Mouse (Mus musculus) gastrocnemius, postnatal 25 days (tissue): ENCODE results near the gene Iqcn. TPM values are rescaled to one million over a fixed set of nuclear protein-coding genes. Genes with fewer than 3 reads are reported as not detected.

Experiments
- DNase-seq: peaks from one replicate; pipeline ENCODE4 v3.0.0; 2022
- total RNA-seq, 2 experiments: library from RNA; stranded (reverse); gene quantifications; 1 replicate in 1 of 2; 2 replicates in 1 of 2; pipeline ENCODE4 v1.2.3; 2021

Gene Iqcn
- total RNA-seq, 2 experiments from 2014 or later = not detected

DNA sequence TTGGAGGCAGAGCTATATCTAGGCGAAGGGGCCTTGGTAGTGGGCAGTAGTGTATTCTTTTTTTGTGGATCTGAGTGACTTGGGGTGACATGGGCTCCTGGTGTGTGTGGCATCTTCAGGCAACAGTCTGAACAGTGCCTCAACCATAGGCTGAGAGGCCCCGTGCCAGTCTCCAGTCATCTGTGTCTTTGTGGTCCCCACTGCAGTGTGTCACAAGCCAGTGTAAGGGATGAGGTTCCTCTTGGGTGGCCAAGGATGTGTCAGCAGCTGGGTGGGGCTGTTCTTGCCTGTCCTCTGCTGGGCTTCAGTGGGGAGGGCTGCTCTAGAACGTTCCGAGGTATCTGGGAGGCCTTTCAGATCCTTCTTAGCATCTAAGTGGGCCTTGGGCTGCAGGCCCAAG lies 27.7 kb downstream of the Iqcn start:
- DNase-seq = no peak

DNA sequence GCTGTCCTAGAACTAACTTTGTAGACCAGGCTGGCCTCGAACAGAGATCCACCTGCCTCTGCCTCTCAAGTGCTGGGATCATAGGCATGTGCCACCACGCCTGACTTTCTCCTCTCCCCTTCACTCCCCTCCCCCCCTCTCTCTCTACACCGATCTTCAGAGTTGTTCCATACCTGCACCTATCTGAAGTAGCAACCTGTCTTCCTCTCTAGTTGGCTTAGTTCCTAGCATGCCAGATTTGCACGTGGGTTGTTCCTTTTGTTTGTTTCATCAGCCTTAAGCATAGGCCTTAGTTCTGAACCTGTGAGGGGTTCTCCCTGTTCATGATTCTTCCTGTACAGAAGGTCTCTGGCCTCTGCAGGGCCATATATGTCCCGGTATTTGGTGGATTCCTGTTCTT lies 34.4 kb downstream of the Iqcn start:
- no peak for DNase-seq

DNA sequence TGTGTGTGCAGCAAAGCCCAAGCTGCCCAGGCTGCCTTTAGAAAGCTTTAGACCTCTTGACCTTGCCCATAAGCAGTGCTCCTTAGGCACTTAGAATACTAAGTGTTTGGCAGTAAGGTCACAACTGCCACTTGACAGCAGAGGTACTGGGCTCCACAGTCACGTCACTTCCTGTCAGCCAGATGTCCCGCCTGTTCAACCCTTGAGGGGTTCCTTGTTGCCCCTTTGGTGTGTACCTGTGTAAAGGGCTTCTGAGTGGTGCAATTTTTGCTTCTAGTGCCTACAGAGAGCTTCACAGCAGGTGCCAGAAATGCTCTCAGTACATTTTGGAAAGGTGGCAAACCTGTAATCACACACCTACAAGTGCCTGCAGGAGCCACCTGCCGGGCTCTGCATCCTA lies 35.0 kb downstream of the Iqcn start:
- no peak for DNase-seq

DNA sequence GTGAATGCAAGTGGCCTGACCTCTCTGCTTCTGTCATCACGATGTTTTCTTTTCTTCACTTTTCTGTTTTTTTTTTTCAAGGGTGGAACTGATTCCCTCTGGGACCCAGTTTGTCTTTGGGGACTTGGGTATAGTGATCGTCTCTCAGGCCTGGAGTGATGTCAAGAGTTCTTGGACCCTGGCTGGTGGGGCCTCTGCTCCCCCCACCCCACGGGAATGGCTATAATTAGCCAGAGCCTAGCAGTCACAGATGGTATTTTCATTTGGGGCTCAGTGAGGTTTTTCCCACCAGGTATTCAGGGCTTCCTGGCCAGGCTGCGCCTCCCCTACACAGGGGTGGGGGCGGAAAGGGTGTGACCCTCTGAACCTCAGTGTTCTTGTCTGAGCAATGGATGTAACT lies 38.4 kb downstream of the Iqcn start:
- DNase-seq = peak; percentile 26

DNA sequence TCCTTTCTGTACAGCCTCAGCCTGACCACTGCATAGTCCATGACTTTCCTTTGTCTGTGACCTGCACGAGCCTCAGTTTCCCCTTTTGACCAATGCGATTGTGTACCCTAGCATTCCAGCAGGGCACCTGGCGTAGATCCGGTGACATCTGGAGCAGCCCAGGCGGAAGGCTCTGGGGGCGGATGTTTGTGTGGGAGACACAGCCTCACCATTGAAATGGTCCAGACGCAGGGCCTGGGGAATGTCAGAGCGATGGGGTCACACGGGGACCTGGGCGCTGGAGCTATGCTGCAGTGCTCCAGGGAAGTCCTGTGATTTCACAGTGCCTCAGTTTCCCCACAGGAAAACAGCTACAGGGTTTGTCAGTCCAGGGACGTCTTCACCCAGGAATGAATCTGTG lies 38.9 kb downstream of the Iqcn start:
- DNase-seq = no peak

DNA sequence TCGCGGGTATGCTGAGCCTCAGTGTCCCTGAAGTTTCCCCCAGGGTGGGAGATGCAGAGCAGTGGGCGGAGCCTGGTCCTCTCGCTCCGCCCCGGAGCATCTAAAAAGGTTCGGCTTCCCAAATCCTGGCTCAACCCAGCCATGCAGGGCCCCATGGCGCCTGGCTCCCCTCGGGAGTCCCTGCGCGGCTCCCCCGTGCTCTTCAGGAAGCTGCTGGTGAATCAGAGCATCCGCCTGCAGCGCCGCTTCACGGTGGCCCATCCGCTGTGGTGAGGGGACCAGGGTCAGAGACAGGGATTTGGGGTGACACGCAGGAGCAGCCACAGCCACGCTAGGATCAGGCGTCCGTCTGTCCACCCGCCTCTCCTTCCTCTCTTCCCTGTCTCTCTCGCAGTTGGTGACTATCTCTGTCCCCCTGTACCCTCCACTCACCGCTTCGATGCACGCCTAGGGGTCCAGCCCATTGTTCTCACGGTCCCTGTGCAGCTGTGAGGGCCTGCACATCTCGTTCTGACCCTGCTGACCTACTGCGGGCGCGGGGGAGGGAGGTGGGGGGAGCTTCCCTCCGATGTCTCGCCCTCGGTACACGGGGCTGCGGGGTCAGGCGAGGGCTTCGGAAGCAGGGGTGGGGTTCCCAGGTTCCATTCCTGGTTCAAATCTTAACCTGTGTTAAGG lies 39.9 kb downstream of the Iqcn start:
- DNase-seq = peak; percentile 57

DNA sequence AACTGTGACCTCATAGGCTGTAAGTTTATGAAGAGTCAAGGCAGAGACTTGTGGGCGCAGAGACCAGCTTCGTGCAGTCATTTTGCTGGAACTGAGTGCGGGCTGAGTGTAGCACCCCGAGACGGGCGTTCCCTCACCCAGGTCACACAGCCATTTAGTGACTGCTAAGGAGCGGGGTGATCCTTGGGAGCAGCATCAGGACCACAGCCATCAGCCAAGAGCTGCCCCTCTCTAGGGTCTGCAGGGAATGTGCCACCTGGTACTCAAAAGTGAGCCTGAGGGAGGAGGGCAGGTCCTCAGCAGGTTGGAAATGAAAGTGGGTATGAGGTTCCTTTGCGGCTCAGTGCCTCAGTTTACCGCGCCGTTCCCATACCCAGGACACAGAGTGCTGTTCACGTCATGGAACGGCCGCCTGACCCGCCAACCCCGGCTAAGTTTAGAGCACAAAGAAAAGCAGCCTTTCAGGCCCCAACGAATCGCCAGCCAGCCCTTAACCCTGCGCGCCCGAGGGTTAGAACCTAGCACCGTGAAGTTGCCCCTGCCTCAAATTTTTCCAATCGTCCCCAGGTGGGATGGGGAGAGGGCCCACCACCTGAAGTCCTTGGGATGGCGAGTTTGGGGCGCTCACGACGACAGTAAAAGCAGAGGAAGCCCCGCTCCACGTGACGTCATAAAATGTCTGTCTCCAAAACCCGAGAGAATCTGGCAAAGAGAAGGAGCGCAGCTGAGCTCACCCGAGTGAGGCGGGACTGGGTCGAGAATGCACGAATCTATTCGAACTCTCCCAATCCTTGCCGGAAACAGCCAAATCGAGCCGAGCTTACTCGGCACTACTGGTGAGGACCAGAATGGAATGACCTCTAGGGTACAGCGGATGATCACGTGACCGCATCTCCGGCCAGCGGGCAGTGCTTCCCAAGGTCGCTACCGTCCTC lies 40.7 kb downstream of the Iqcn start:
- DNase-seq = peak; percentile 81

DNA sequence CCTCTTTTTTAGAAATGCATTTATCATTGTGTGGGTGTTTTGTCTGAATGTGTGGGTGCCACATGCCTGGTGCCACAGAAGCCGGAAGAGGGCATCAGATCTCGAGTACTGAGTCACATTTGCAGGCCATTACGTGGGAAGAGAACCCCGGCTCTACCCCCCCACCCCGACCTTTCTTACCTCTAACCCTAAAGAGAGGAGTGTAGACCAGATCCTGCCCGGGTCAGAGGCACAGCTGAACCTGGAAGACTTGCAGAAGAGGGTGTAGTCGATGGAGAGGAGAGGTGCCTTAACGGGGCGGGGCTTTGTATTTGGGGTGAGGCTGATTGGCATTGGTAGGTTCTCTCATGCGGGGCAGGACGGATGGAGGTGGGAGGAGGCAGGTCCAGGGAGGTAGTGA lies 41.5 kb downstream of the Iqcn start:
- DNase-seq = no peak

DNA sequence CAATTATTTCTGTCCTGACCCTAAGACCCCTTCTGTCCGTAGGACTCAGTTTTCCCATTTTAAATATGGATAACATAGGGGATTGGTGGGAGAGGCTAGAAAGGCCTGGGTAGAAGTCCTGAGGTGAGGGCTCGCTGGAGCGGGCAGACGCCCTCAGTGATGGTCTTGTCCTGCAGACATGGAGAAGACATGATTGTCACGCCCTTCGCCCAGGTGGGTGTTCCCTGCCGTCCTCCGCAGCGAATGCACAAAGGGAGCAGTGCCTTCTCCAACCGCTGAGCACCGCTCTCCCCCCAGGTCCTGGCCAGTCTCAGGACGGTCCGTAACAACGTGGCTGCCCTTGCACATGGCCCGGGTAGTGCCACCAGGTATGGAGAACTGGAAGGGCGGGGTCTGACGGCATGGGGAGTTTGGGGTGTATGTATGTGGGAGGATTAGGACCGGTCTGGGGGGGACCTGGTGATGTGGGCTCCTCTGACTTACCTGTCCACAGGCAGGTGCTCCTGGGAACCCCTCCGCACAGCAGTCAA lies 42.5 kb downstream of the Iqcn start:
- no peak for DNase-seq

DNA sequence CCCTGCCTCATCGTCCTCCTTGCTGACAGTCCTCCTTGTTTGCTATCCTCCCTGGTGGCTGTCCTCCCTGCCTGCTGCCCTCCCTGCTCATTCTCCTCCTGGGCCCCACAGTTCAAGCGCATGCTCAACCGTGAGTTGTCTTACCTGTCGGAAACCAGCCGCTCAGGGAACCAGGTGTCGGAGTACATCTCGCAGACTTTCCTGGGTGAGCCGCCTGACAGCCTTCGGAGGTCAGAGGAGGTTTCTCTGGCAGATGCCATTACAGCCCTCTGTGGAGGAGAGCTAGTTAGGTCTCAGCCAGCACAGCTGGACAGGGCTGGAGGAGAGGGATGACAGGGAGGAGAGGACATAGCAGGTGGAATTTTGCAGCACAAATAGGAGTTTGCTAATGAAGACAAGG lies 43.4 kb downstream of the Iqcn start:
- no peak for DNase-seq

DNA sequence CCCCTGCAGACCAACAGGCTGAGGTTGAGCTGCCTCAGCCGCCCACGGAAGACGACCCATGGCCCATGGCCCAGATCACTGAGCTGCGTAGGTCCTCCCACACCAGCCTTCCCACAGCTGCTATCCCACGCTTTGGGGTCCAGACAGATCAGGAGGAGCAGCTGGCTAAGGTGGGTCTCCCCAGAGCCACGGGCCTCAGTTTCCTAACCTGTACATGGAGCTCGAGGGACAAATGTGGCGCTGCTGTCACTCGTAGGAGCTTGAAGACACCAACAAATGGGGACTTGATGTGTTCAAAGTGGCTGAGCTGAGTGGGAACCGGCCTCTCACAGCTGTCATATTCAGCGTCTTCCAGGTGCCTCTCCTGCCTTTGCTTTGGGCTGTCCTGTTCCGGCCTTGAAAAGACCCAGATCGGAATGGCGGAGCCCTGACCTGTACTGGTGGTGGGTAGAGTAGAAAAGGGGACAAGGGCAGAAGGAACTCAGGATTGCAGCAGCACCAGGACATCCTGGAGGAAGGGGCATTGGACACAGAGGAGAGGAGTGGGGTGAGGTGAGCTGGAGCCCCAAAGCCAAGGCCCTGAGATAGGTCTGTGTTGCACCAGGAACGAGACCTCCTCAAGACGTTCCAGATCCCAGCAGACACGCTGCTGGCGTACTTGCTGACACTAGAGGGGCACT lies 44.1 kb downstream of the Iqcn start:
- DNase-seq = no peak

DNA sequence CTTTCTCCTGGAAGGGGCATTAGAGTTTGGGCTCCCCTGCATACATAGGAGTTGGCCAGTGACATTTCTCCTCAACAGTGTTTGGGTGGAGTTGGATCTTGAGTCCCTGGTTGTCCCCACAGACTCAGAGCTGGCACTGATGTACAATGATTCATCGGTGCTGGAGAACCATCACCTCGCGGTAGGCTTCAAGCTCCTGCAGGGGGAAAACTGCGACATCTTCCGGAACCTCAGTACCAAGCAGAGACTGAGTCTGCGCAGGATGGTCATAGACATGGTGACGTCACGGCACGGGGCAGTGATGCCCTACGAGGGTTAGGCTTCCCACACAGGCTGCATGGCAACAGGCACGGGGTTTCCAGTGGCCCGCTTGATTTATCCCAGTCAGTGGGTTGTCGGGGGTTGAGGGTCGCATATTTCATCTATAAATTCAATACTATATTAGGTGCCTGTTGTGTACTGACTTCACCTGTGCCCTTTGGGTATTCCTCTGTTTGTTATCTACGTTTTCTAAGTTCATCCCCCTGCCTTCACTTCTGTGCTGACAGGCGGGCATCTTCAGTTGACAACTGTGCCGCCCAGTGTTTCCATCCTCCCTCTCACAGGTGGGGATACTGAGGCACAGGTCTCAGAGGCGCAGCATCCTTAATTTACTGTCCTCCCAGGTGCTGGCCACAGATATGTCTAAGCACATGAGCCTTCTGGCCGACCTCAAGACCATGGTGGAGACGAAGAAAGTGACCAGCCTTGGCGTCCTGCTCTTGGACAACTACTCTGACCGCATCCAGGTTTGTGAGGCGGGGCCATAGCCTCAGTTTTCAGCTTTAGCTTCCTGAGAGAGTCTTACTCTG lies 45.2 kb downstream of the Iqcn start:
- no peak for DNase-seq

DNA sequence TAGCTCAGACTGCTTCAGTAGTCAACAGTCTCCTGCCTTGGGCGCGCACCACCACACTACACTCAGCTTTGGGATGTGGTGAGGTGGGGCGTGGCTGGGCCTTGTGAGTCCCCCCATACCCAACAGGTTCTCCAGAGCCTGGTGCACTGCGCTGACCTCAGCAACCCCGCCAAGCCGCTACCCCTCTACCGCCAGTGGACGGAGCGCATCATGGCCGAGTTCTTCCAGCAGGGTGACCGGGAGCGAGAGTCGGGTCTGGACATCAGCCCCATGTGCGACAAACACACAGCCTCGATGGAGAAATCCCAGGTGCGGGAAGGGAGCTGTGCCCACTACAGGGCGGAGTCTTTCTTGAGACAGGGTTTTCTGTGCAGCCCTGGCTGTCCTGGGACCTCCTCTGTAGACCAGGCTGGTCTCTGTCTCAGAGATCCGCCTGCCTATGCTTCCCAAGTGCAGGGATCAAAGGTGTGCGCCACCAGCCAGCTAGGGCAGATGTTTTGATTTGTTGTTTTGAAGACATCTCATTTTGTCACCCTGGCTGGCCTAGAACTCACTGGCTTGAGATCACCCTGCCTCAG lies 45.9 kb downstream of the Iqcn start:
- DNase-seq = no peak

DNA sequence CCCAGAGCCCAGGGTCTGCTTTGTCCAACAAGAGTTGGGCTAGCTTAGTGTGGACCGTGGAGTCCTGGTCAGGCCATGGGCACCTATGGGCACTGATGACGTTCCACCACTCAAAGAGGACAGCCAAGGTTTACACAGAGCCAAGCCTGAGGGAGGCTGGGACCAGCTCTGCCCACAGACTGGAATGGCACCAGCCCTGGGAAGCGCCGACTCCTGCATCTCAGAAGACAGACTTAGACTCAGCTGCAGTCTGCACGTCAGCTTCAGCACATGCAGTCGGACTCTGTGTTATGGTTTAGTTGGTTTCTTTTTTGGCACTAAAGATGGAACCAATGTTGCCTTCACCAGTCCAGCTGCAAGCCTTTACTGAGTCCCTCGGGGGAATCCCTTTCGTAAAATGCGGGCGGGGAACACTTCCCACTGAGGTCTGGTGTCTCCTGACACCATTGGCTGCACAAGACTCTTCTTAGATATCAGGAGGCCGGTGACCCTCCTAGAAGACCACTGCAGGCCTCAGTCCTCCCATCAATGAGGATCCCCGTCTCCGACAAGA lies 46.9 kb downstream of the Iqcn start:
- no peak for DNase-seq

DNA sequence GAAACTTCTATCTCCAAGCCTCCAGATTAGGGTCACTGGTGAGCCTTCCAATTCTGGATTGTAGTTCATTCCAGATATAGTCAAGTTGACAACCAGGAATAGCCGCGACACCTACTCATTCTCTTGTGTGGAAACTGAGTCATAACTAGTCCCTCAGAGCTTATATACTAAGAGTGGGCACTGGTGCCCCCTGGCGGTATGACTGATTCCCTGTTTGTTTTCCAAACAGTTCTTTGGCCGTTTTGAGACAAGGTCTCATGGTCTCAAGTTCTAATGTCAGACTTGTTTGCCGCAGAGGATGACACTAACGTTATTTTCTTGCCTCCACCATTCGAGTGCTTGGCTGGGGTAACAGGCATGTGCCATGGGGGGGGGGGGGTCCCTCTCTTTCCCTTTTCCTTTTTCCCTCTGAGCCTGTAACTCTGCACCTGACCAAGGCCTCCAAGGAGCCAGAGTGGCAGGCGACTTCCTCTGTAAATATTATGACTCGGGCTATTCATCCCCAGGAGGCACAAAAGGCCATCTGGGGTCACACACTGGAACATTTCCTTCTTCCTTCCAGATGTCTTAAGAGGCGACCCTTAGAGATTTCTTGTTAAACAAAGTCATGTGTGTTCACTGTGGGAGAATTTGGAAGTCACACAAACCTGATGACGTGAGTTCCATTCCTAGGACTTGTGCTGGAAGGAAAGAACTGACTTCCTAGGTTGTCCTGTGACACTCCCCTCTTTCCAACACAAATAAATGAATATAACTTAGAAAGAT lies 48.9 kb downstream of the Iqcn start:
- peak; percentile 82 for DNase-seq

DNA sequence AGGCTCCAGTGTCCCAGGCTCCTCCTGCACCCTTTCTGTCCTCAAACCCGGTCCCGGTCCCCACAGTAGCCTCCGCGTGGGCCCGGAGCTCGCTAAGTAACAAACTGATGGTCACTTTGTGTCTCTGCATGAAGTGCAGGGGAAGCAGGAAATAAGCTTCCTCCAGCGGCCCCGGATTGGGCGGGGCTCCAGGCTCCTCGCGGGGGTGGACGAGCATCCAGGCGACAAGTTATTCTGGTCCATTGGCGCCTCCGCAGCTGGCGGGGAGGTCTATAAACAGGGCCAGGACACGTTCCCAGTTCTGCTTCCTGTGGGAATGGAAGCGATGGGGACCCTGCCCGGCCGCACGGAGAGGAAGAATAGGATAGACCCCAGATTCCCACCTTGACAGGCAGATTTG lies 49.9 kb downstream of the Iqcn start:
- DNase-seq = peak; percentile 94

DNA sequence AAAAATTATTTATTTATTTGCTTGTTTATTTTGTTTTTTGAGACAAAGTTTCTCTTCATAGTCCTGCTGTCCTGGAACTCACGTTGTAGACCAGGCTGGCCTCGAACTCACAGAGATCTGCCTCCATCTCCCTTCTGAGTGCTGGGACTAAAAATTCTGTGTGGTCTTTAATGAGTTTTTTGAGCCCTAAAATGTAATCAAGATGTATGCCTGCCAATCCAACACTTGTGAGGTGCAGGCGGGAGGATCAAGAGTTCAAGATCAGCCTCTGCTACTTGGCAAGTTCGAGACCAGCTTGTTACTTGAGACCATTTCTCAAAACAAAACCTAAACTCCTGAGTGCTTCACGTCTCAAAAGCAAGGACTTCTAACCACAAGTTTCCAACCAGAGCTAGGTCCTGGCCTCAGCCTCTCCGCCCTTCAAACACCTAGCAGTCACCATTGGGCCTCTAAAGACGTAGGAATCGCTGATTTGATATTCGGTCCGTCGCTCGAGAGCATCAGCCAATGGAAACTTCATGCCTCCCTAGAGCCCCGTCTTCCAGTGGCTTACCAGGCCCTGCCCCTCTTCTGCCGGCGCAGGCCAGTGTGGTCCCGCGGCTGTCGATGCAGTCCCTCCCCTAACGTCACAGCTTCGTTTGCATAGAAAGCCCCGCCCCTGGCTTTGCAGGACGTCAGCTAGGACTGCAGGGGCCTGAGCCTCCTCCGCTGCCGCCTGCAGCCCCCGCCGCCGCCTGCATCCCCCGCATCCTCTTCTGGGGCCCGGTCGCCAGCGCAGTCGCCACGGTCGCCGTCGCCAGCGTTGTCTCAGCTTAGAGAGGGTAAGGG lies 51.0 kb downstream of the Iqcn start, which contains the start of gene Rab3a:
Rab3a (plus strand) TSS at position 637 of the 828 bp plus-strand sequence.
- peak; percentile 99 for DNase-seq

DNA sequence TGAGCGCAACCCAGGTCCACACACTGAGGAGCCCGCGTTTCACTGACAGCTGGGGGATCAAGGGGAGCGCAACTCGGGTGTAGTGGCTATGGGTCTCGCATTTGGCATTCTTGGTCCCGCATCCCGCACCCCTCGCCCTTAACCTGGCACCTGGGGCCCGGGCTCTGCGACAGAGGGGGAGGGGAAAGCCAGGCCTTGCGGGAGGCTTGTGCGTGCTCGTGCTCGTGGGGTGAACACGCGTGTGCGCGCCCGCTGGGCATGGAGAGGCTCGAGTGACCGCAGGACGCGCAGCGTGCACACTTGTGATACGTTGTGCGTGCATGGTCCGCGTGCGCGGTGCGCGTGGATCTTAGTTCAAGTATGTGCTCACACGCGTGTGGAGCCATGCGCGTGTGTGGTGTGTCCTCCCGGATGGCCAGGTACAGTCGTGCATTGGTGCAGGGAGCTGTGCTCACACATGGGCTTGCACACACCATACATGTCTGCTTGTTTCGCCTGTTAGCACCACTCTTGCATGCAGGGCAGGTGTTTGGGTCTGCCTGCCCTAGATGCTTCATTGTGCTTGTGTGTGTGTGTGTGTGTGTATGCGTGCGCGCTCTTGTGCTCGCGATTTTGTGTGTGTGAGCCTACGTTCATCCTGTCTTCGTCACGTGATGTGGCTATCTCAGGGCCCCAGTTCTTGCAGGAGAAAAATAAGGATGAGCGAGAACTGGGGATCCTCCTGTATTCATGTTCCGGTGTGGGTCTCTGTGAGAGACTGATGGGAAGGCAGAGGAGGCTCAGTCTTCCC lies 51.8 kb downstream of the Iqcn start:
- no peak for DNase-seq
